Mouse (Mus musculus) liver, embryonic 15.5 days (tissue): ENCODE results near the gene Alkbh6. TPM values are rescaled to one million over a fixed set of nuclear protein-coding genes. Genes with fewer than 3 reads are reported as not detected.
A peak's percentile ranks its signal among the peaks of the same experiment; 100 is the strongest.

Source experiments
- ATAC-seq: fragments of 200-750 bp; cut with Nextera tagmentation; 2 replicates; pipeline ENCODE4 v1.8.0; 2017; ENCODE audit warnings: moderate number of reproducible peaks, mild to moderate bottlenecking, moderate library complexity; ENCODE audit not compliant: insufficient read depth
- H3K27ac ChIP-seq: fragments of 300-500 bp; sonication (generic); replicated peaks from 2 replicates; pipeline ENCODE4 v1.5.1; 2015; ENCODE audit warnings: mild to moderate bottlenecking, inconsistent platforms
- H3K27me3 ChIP-seq: fragments of 300-500 bp; sonication (generic); 2 replicates; pipeline ENCODE4 v1.6.1; 2015; ENCODE audit warnings: mild to moderate bottlenecking, inconsistent platforms
- H3K36me3 ChIP-seq: fragments of 300-500 bp; sonication (generic); replicated peaks from 2 replicates; pipeline ENCODE4 v1.6.1; 2015; ENCODE audit warnings: moderate library complexity, mild to moderate bottlenecking, inconsistent platforms
- H3K4me1 ChIP-seq: fragments of 300-500 bp; sonication (generic); replicated peaks from 2 replicates; pipeline ENCODE4 v1.6.1; 2015; ENCODE audit warnings: inconsistent platforms
- H3K4me2 ChIP-seq: fragments of 300-500 bp; sonication (generic); 2 replicates; pipeline ENCODE4 v1.6.1; 2015; ENCODE audit warnings: moderate library complexity, mild to moderate bottlenecking, inconsistent platforms
- H3K4me3 ChIP-seq: fragments of 300-500 bp; sonication (generic); replicated peaks from 2 replicates; pipeline ENCODE4 v1.5.1; 2015; ENCODE audit warnings: mild to moderate bottlenecking, inconsistent platforms
- H3K9ac ChIP-seq: fragments of 300-500 bp; sonication (generic); 2 replicates; pipeline ENCODE4 v1.6.1; 2015; ENCODE audit warnings: moderate library complexity, mild to moderate bottlenecking, inconsistent platforms
- H3K9me3 ChIP-seq: fragments of 300-500 bp; sonication (generic); replicated peaks from 2 replicates; pipeline ENCODE4 v1.6.1; 2016; ENCODE audit warnings: inconsistent platforms
- WGBS: fragments of 180-500 bp; shearing (Covaris S2); methylation state at CpG from one replicate; pipeline ENCODE4 v1.1.7; 2015; ENCODE audit warnings: mixed read lengths; ENCODE audit not compliant: insufficient replicate concordance; 5-methylcytosine and 5-hydroxymethylcytosine counted together
- polyA plus RNA-seq: library from polyadenylated mRNA; unstranded; fragments of >200 nt; fragmentation: Nextera tagmentation; extraction: Ambion mirVana; gene quantifications from 2 replicates; pipeline ENCODE4 v1.2.1, GENCODE M21; 2015

Alkbh6 gene
- polyA plus RNA-seq, 1 experiment from 2014 or later, result 15.9 TPM

DNA sequence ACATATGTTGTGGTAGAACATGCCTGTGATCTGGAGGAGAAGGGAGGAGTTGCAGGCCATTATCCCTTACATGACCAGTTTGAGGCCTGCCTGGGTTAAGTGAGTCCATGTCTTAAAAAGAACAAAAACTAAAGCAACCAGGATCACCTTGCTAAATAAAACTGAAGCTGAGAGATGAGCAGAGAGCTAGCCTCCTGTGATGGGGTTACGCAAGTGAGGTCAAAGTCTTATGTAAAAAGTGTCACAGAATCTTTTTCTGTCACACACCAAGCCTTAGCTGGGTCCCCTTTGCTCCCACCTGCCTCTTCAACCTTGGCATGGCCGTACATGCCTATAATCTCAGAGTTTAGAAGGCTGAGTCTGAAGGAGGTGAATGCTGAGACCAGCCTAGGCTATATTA is 12.4 kb downstream of the Alkbh6 start:
- ATAC-seq, result no peak
- Histone ChIP-seq H3K36me3 (no peaks in the 10 kb centered on the region), H3K4me3 (peak overlapping the region; percentile 78), H3K27me3 (0 out of 2 replicates have a peak, but pooled peaks cover 4% of the 10 kb centered on the region), H3K27ac (no peak overlapping the region), H3K9me3 (no peaks in the 10 kb centered on the region), H3K4me2 (peak overlapping the region; percentile 96), H3K4me1 (peaks cover 28% of the 10 kb centered on the region), H3K9ac (no peak overlapping the region)
- 75% methylated on average over 2 of the region's 2 CpGs for WGBS

DNA sequence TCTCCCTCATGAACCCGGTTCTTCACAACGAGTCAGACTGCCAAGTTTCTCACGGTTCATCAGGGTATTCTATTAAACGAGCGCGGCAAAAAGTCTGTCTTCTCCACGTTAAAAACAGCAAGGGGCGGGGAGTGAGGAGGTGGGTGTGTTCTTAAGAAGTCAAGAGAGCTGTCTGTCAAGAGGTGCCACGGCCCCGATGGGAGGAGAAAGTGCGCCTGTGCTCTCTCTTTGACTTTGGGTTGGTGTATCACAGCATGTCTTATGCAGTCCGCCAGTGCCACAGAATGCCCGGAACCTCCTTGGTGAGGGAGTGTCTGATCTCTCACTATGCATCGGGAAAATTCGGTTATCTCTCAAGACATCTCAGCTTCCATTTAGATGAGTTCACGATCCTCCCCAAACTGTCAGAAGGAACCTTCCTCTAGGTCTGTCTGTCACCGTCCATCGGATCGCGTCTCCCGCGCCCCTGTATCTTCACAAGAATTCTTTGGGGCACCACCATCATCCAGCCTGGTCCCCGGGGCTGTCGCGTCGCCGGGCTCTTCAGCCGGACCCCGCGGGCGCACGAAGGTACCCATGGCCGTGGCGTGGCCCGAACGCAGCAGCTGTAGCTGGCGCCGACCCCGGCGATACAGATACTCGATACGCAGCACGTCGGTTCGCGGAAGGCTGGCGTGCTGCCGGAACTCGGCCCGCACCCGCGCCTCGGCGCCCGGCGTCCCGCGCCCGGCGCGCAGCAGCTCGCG is 13.2 kb downstream of the Alkbh6 start, which contains the start of gene E130208F15Rik:
TSS of gene E130208F15Rik (plus strand) at position 202 of the 746 bp plus-strand sequence.
- Histone ChIP-seq H3K36me3 (no peaks in the 10 kb centered on the region), H3K27ac (peak within 1 kb of the TSS; percentile 82), H3K4me1 (peaks cover 28% of the 10 kb centered on the region), H3K4me2 (peak within 1 kb of the TSS; percentile 96), H3K27me3 (0 out of 2 replicates have a peak, but pooled peaks cover 4% of the 10 kb centered on the region), H3K9ac (peak within 1 kb of the TSS; percentile 76), H3K4me3 (peak within 1 kb of the TSS; percentile 78), H3K9me3 (no peaks in the 10 kb centered on the region)
- peak; percentile 62 for ATAC-seq
- under 1% methylated on average over 63 of the region's 63 CpGs for WGBS

DNA sequence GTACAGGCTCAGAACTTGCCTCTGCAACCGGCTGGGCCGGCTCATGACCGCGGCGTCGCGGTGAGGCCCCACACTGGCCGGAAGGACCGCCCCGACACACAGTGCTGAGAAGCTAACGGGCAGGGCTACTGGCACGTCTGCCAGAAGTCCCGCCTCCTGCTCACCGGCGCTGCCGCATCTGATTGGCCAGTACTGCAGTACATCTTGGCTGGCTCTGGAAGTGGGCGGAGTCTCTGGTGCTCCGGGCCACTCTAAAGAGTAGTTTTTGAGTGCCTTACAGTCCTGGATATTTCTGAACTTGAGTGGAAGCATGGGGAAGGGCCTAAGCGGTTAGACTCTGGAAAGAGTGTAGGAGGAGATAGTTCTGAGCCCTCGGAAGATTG is 13.8 kb downstream of the Alkbh6 start:
- Histone ChIP-seq H3K36me3 (no peaks in the 10 kb centered on the region), H3K4me3 (peak overlapping the region; percentile 78), H3K27me3 (0 out of 2 replicates have a peak, but pooled peaks cover 4% of the 10 kb centered on the region), H3K9me3 (no peaks in the 10 kb centered on the region), H3K4me2 (peak overlapping the region; percentile 96), H3K4me1 (peaks cover 28% of the 10 kb centered on the region), H3K9ac (peak overlapping the region; percentile 76), H3K27ac (peak overlapping the region; percentile 82)
- peak; percentile 97 for ATAC-seq
- WGBS, result under 1% methylated on average over 19 of the region's 20 CpGs

DNA sequence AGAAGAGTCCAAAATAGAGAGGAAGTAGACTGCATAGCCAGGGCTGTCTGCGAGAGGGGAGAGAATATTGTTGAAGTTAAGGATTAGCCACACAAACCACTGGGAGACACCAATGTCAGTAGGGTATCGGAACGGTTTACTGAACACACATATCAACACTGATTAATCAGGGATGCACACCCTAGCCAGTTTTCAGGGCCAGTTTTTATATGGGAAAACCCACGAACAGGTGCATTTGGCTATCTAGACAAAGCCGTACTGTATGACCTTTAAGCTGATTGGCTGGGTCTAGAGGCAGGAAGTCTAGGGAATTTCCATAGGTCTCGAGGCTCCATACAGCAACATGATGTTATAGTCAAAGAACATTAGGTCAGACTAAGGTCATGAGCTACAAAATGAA is 14.3 kb downstream of the Alkbh6 start:
- Histone ChIP-seq H3K36me3 (no peaks in the 10 kb centered on the region), H3K9ac (peak overlapping the region; percentile 48), H3K4me3 (peak overlapping the region; percentile 78), H3K27ac (peak overlapping the region; percentile 73), H3K9me3 (no peaks in the 10 kb centered on the region), H3K27me3 (0 out of 2 replicates have a peak, but pooled peaks cover 4% of the 10 kb centered on the region), H3K4me1 (peaks cover 28% of the 10 kb centered on the region), H3K4me2 (peak overlapping the region; percentile 96)
- ATAC-seq, result 0 out of 2 replicates have a peak, but pooled peaks have one; percentile 0
- 6% methylated on average over 6 of the region's 6 CpGs for WGBS

DNA sequence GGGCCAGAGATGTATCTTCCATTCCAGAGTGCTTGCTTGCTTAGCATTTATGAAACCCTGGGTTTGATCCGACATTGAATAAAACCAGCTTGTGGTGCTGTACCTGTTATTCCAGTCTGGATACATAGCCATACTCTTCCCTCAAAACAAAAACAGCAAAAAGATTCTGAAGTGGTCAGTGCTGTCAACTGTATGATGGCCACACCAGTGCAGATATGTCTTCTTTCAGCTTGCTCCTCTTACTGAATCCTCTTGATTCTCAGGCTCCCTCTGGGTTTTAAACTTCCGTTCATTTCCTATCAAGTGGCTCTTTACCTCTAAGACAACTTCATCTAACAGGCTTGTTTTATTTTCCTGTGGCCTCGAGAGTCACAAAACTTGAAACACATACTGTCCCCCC is 15.3 kb downstream of the Alkbh6 start, which contains the start of gene Sdhaf1:
TSS of gene Sdhaf1 (minus strand) at position 101 of the 400 bp plus-strand sequence.
- peak within 1 kb of the TSS; percentile 96 for H3K4me2 ChIP-seq
- H3K27me3 ChIP-seq, result 0 out of 2 replicates have a peak, but pooled peaks cover 4% of the 10 kb centered on the region
- peak within 1 kb of the TSS; percentile 48 for H3K9ac ChIP-seq
- peaks cover 28% of the 10 kb centered on the region for H3K4me1 ChIP-seq
- peak within 1 kb of the TSS; percentile 73 for H3K27ac ChIP-seq
- peak within 1 kb of the TSS; percentile 78 for H3K4me3 ChIP-seq
- H3K9me3 ChIP-seq, result no peaks in the 10 kb centered on the region
- no peak for ATAC-seq
- WGBS, result 61% methylated on average over 3 of the region's 3 CpGs
- no peaks in the 10 kb centered on the region for H3K36me3 ChIP-seq

DNA sequence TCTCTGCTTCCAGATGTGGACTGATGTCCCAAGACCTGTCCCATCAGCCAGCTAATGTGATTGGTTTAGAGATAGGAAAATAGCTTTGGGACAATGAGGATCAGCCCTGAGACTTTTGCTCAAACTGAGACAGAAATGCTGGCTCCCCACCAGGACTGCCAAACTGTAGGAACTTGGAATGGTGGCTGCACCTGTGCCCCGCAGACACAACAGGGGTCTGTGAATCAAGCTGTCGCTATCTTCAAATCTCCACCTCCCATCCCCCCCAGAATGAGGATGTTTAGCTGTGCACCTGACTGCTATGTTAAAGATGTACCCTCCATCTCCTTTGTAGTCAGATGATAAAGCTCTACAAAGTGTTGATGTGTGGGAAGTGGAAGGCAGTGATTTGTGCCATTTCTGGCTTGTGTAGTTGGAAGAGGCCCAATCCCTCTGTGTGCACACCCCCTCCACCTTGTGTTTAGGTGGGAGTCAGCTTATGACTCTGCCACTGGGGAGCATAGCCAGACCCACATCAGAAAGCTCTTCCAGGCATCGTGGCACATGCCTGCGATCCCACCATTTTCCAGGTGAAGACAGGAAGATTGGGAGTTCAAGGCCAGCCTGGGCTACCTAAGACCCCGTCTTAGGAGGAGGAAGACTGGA is 15.9 kb downstream of the Alkbh6 start:
- Histone ChIP-seq H3K9me3 (no peaks in the 10 kb centered on the region), H3K27me3 (0 out of 2 replicates have a peak, but pooled peaks cover 4% of the 10 kb centered on the region), H3K27ac (no peak overlapping the region), H3K4me3 (no peak overlapping the region), H3K4me1 (peaks cover 28% of the 10 kb centered on the region), H3K4me2 (no peak overlapping the region), H3K9ac (no peak overlapping the region), H3K36me3 (no peaks in the 10 kb centered on the region)
- 64% methylated on average over 5 of the region's 5 CpGs for WGBS
- ATAC-seq, result no peak

DNA sequence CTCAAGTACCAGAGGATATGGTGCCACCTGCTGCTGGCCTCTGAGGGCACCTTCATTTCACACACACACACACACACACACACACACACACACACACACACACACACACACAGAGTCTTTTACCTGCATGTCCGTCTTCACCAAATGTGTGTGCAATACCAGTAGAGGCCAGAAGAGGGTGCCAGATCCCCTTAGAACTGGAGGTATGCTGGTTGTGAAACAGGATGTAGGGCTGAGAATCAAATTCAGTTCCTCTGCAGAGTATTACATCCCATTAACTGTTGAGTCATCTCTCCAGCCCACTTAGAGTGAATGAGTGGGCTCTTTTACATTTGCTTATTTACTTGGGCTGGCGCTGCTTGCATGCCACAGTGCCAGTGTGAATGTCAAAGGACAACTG is 16.8 kb downstream of the Alkbh6 start:
- no peak for ATAC-seq
- Histone ChIP-seq H3K9ac (no peak overlapping the region), H3K4me2 (no peak overlapping the region), H3K4me1 (peaks cover 25% of the 10 kb centered on the region), H3K27ac (no peak overlapping the region), H3K9me3 (no peaks in the 10 kb centered on the region), H3K36me3 (no peaks in the 10 kb centered on the region), H3K4me3 (no peak overlapping the region), H3K27me3 (peaks cover 7% of the 10 kb centered on the region; the same call in 1 of the 2 replicates)
- 40% methylated on average over 2 of the region's 2 CpGs for WGBS

DNA sequence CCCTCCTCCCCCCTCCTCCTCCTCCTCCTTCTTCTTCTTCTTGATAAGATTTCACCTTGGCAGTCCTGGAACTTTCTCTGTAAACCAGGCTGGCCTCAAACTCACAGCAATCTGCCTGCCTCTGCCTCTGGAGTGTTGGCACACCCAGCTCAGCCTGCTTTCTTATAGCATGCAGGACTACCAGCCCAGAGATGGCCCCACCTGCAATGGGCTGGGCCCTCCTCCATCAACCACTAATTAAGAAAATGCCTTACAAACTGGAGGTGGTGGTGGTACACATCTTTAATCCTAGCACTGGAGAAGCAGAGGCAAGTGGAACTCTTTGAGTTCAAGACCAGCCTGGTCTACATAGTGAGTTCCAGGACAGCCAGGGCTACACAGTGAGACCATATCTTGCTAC is 17.9 kb downstream of the Alkbh6 start:
- no peak overlapping the region for H3K4me3 ChIP-seq
- no peak overlapping the region for H3K9ac ChIP-seq
- peaks cover 10% of the 10 kb centered on the region for H3K27me3 ChIP-seq
- H3K9me3 ChIP-seq, result no peaks in the 10 kb centered on the region
- H3K36me3 ChIP-seq, result no peaks in the 10 kb centered on the region
- no peak overlapping the region for H3K27ac ChIP-seq
- H3K4me2 ChIP-seq, result no peak overlapping the region
- H3K4me1 ChIP-seq, result peaks cover 15% of the 10 kb centered on the region
- no peak for ATAC-seq

DNA sequence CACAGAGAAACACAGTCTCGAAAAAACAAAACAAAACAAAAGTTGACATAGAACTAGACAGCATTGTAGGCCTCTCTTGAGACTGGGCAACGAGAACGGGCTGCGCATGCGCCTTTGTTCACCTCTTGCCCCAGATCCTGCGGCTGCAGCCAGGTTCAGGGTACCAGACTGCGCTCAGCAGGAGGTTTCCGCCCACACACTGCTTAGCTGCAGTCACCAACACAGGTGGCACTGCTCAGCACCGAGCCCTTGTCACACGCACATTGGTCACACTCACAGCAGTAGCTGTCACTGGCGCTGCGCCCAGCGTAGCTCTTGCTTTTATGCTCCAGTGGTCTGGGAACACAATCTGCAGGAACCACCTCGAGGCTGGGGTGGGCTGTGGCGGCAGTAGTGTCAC is 18.6 kb downstream of the Alkbh6 start:
- 53% methylated on average over 15 of the region's 15 CpGs for WGBS
- Histone ChIP-seq H3K27ac (no peak overlapping the region), H3K9ac (no peak overlapping the region), H3K27me3 (peaks cover 16% of the 10 kb centered on the region), H3K4me3 (no peak overlapping the region), H3K36me3 (no peaks in the 10 kb centered on the region), H3K4me1 (peaks cover 9% of the 10 kb centered on the region), H3K9me3 (no peaks in the 10 kb centered on the region), H3K4me2 (no peak overlapping the region)
- no peak for ATAC-seq

DNA sequence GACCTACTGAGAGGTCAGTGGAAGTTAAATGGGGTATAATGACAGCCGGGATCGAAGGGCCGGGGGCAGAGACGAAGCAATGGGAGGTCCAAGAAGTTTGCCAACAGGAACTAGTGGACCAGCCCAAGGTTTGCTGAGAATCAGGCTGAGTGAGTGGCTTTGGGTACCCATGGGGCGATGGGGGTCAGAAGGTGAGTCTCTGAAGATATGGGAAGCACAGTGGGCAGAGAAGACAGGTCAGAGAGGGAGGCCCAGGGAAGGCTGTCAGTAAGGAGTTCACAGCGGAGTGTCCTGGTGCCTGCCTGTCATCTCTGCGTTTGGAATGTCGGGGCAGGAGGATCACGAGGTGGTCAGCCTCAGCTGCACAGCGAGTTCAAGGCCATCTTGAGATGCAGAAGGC is 19.9 kb downstream of the Alkbh6 start:
- WGBS, result 43% methylated on average over 10 of the region's 10 CpGs
- H3K4me3 ChIP-seq, result no peak overlapping the region
- no peak overlapping the region for H3K4me2 ChIP-seq
- ATAC-seq, result no peak
- no peaks in the 10 kb centered on the region for H3K9me3 ChIP-seq
- peaks cover 2% of the 10 kb centered on the region; the same call in 1 of the 2 replicates for H3K4me1 ChIP-seq
- H3K36me3 ChIP-seq, result no peaks in the 10 kb centered on the region
- H3K27me3 ChIP-seq, result peaks cover 21% of the 10 kb centered on the region
- H3K27ac ChIP-seq, result no peak overlapping the region
- H3K9ac ChIP-seq, result no peak overlapping the region

DNA sequence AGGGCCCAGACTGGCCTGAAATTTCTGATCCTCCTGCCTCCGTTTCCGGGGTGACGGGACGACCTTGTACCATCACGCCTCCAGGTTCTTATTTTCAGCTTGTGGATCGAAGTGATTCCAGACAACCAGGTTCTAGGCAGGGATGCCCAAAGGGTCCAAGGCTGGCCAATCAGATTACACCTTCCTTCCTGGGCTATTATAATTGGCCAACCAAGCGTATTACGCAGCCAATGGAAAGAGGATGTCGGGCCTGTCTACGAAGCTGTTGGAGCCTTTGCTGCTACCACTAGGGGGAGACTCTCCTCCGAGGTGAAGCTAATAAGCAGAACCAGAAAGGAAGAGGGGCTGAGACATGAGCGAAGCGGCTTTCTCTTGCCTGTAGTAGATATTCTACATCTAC is 23.4 kb downstream of the Alkbh6 start:
- ATAC-seq, result 0 out of 2 replicates have a peak, but pooled peaks have one; percentile 44
- no peaks in the 10 kb centered on the region for H3K36me3 ChIP-seq
- H3K4me2 ChIP-seq, result no peak overlapping the region
- no peaks in the 10 kb centered on the region for H3K9me3 ChIP-seq
- 8% methylated on average over 13 of the region's 13 CpGs for WGBS
- no peak overlapping the region for H3K27ac ChIP-seq
- H3K4me1 ChIP-seq, result peaks cover 4% of the 10 kb centered on the region; the same call in 1 of the 2 replicates
- peaks cover 41% of the 10 kb centered on the region for H3K27me3 ChIP-seq
- H3K9ac ChIP-seq, result no peak overlapping the region
- no peak overlapping the region for H3K4me3 ChIP-seq
